Mouse (Mus musculus): ENCODE data around the gene Adcy1.

GRCm38 (mm10) chr11:7156427-7156826, 93.1 kb downstream of the Adcy1 start:
- TF ChIP-seq POLR2A (IDR thresholded peaks at IDR 0.05; ENCODE audit: low read depth, low read length) (no peak), CTCF (conservative IDR thresholded peaks at IDR 0.05; ENCODE audit: insufficient read depth, insufficient read length, low read depth, low read length) (no peak)
